Mouse (Mus musculus) brain, embryonic 14.5 days (tissue): ENCODE data around the gene Lrrc74a. TPM values are rescaled to one million over a fixed set of nuclear protein-coding genes. Genes with fewer than 3 reads are reported as not detected.

ENCODE experiments used
- DNase-seq: peaks from one replicate; pipeline ENCODE4 v3.0.0-alpha.2; 2011; ENCODE audit warnings: low read depth
- CTCF ChIP-seq: fragments of 200-500 bp; IDR thresholded peaks from 2 replicates; pipeline ENCODE4 v1.5.1; 2012; ENCODE audit warnings: inconsistent platforms, mild to moderate bottlenecking, moderate library complexity, borderline replicate concordance; ENCODE audit not compliant: insufficient read depth, insufficient read length; ENCODE audit errors: extremely low read depth
- POLR2A ChIP-seq: fragments of 200-500 bp; IDR thresholded peaks from 2 replicates; pipeline ENCODE4 v1.6.1; 2012; ENCODE audit warnings: mild to moderate bottlenecking, inconsistent platforms, borderline replicate concordance; ENCODE audit not compliant: poor library complexity, insufficient read depth, insufficient read length, severe bottlenecking; ENCODE audit errors: extremely low read depth
- polyA plus RNA-seq: library from polyadenylated mRNA; depleted of rRNA; stranded (reverse); fragments of >200 nt; gene quantifications from 2 replicates; pipeline ENCODE4 v1.2.3, GENCODE M21; 2012; rRNA removed

Lrrc74a gene
- not detected in 2 replicates for polyA plus RNA-seq

GRCm38 (mm10) chr12:86734319-86734810 is at the start of gene Lrrc74a:
Gene Lrrc74a, plus strand, starts transcription at chr12:86734369.
- DNase-seq: no peak
- no peak for TF ChIP-seq POLR2A

- peak; percentile 33 for DNase-seq
- no peak for TF ChIP-seq POLR2A
- TF ChIP-seq CTCF: no peak
Observed at GRCm38 (mm10) chr12:86685275-86685674, 48.9 kb upstream of the Lrrc74a start.

- TF ChIP-seq POLR2A (no peak), CTCF (no peak)
- peak; percentile 44 for DNase-seq
Observed at GRCm38 (mm10) chr12:86686551-86687330, 47.4 kb upstream of the Lrrc74a start.

- TF ChIP-seq POLR2A (no peak), CTCF (no peak)
- DNase-seq: no peak
Observed at GRCm38 (mm10) chr12:86687445-86687955, 46.7 kb upstream of the Lrrc74a start.

GRCm38 (mm10) chr12:86687971-86688573 is 46.1 kb upstream of the Lrrc74a start:
- no peak for DNase-seq
- no peak for TF ChIP-seq CTCF
- no peak for TF ChIP-seq POLR2A

GRCm38 (mm10) chr12:86688917-86689316 is 45.3 kb upstream of the Lrrc74a start:
- no peak for TF ChIP-seq POLR2A
- TF ChIP-seq CTCF: no peak
- DNase-seq: no peak

GRCm38 (mm10) chr12:86690700-86691485 is 43.3 kb upstream of the Lrrc74a start:
- TF ChIP-seq CTCF (no peak), POLR2A (no peak)
- DNase-seq: no peak

GRCm38 (mm10) chr12:86692471-86693356 is 41.5 kb upstream of the Lrrc74a start:
- no peak for DNase-seq
- no peak for TF ChIP-seq CTCF
- no peak for TF ChIP-seq POLR2A

GRCm38 (mm10) chr12:86693389-86693788 is 40.8 kb upstream of the Lrrc74a start:
- TF ChIP-seq CTCF (no peak), POLR2A (no peak)
- DNase-seq: no peak

GRCm38 (mm10) chr12:86694441-86694840 is 39.7 kb upstream of the Lrrc74a start:
- DNase-seq: no peak
- TF ChIP-seq POLR2A (no peak), CTCF (no peak)

GRCm38 (mm10) chr12:86697996-86698395 is 36.2 kb upstream of the Lrrc74a start:
- peak; percentile 35 for DNase-seq
- TF ChIP-seq POLR2A (no peak), CTCF (no peak)

- TF ChIP-seq POLR2A (no peak), CTCF (no peak)
- no peak for DNase-seq
Observed at GRCm38 (mm10) chr12:86698537-86698936, 35.6 kb upstream of the Lrrc74a start.
